Mouse (Mus musculus): ENCODE measurements around the gene Eps8l1. TPM values are rescaled to one million over a fixed set of nuclear protein-coding genes. Genes with fewer than 3 reads are reported as not detected.

Gene Eps8l1
- total RNA-seq, 2 experiments from 2014 or later, result 7.0 to 9.8 TPM

DNA sequence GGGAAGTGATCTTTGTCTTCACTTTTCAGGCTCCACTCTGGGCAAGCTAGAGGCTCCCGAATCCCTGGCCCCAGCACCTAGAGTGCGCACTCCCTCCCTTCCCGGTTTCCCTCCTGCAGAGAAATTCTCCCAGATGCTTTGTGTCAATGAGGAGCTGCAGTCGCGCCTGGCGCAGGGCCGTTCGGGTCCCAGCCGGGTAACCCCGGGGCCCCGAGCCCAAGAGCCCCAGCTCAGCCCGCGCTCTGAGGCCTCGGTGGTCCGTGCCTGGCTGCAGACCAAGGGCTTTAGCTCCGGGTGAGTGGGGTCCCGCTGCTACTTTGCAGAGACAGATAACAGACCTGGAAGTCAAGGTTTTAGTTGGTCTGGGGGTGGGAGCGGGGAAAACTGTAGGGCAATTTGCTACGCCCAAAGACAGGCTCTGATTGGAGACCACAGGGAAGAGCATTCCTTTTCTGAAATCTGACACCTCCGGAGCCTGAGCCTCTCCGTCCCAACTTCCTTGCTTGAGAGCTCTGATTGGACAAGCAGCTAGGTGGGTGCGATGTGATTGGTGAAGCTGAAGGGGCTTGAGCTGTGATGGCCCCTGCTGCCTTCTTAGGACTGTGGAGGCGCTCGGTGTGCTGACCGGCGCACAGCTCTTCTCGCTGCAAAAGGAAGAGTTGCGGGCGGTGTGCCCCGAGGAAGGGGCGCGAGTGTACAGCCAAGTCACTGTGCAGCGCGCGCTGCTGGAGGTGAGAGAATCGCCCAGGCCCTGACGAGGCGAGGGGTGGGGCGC, 17.7 kb downstream of the Eps8l1 start:
- DNase-seq (ENCODE audit: low spot score in 2 of 2), result peak; percentile 26 to 64

DNA sequence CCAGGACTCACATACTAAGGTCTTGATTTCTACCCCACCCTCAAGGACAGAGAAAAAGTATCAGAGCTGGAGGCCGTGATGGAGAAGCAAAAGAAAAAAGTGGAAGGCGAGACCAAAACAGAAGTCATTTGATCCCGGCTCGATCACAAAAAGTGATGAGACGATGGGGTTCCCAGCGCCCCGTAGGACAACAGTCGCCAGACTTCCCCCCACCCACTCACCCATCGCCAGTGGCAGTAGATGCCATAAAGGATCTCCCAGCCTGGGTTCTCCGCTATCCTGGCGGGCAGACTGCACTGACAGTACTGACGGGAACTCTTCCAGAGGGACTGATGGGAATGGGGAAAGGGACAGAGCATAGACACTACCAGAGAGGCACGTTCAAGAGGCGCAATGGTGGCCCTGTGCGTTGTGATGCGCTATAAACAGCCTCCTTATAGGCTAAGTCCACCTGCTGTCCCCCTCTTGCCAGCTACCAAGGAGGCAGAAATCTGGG, 18.4 kb downstream of the Eps8l1 start:
- DNase-seq (ENCODE audit: low spot score in 2 of 2), result no peak

GRCm38 (mm10) chr7:4479674-4480073, 19.2 kb downstream of the Eps8l1 start:
- no peak for DNase-seq (ENCODE audit: low spot score in 2 of 2)

DNA sequence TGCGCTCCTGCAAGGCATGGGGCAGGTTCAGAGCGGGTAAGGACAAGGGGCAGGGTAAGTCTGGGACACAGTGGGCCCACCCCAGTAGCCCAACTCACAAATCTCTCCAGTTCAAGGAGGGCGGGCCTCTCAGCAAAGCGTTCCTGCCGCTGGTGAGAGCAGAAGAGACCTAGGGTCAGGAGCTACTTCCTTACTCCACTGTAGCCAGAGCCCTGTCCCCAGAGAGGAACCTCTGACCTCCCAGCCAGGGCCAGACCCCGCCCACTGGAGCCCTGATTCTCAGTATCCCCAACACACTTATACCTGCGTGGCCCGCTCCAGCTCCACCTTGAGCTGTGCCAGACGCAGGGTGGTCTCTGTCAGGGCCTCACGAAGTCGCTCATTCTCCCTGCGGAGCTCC, 21.8 kb downstream of the Eps8l1 start:
- no peak for DNase-seq (ENCODE audit: low spot score in 2 of 2)

GRCm38 (mm10) chr7:4491308-4491707, 30.8 kb downstream of the Eps8l1 start:
- no peak for DNase-seq (ENCODE audit: low spot score in 2 of 2)

- DNase-seq (ENCODE audit: low spot score in 2 of 2), result no peak
Observed at GRCm38 (mm10) chr7:4492284-4493224, 32.1 kb downstream of the Eps8l1 start.

- DNase-seq (ENCODE audit: low spot score in 2 of 2), result no peak
Observed at GRCm38 (mm10) chr7:4493991-4494390, 33.5 kb downstream of the Eps8l1 start.

DNA sequence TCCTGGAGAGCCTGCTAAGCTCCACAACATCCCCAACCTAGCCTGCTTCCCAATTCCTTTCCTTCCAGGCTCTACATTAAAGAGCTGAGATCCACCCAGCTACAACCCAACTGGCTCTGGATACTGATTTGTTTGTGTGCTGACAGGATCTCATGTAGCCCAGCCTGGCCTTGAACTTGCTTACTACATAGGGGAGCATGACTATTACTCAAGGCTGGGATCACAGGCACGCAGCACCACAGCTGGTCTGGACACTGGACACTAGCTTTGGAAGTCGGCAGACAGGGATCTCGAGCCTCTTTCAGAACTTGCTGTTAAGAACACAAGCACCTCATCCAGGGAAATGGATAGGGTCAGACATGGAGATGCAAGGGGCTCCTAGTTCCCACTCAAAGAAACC, 36.0 kb downstream of the Eps8l1 start:
- no peak for DNase-seq (ENCODE audit: low spot score in 2 of 2)

GRCm38 (mm10) chr7:4497271-4497903, 36.9 kb downstream of the Eps8l1 start:
- DNase-seq (ENCODE audit: low spot score in 2 of 2), result no peak

- DNase-seq (ENCODE audit: low spot score in 2 of 2), result no peak
Observed at GRCm38 (mm10) chr7:4498251-4498650, 37.8 kb downstream of the Eps8l1 start.

GRCm38 (mm10) chr7:4499034-4499433, 38.6 kb downstream of the Eps8l1 start:
- DNase-seq (ENCODE audit: low spot score in 2 of 2), result no peak

- peak; percentile 40 to 46 for DNase-seq (ENCODE audit: low spot score in 2 of 2)
Observed at GRCm38 (mm10) chr7:4500892-4501471, 40.5 kb downstream of the Eps8l1 start.

DNA sequence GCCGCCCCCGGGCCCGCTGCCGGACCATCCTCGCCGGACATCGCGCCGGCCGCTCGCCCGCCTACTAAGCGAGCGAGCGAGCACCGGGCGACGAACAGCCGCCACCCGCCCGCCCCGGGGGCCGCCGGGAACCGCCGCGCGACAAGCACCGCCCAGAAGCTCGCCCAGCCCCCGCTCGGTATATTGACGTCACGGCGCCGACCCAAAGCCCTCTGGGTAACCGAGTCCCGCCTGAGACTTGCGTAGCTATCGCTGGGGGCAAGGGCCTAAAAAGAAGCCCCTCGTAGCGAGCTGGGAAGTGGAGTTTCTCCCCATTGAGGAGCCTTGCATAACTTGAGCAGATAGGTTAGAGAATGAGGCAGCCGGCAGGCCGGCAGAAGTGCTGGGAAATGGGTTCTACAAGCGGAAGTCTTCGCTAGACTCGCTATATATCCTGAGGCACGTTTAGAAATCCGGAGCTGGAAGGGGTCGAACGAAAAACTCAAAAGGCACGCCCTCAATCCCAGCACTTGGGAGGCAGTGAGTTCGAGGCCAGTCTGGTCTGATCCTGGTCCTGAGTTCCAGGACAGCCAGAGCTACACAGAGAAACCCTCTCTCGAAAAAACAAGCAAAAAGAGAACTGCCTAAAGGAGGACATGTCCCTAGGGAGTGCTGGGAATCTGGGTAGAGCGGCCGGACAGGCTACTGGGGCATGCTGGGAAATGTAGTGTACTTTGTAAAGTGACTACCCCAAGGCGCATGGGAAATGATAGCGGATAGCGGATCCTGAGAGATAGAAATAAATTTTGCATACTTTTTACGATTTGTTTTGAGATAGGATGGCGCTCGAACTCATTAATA, 41.3 kb downstream of the Eps8l1 start, which contains the start of gene Ppp1r12c:
Gene Ppp1r12c, minus strand, starts transcription at position 123 of the 840 bp plus-strand sequence.
- peak; percentile 96 to 97 for DNase-seq (ENCODE audit: low spot score in 2 of 2)

- peak; percentile 61 to 91 for DNase-seq (ENCODE audit: low spot score in 2 of 2)
Observed at GRCm38 (mm10) chr7:4502421-4503090, 42.1 kb downstream of the Eps8l1 start.

DNA sequence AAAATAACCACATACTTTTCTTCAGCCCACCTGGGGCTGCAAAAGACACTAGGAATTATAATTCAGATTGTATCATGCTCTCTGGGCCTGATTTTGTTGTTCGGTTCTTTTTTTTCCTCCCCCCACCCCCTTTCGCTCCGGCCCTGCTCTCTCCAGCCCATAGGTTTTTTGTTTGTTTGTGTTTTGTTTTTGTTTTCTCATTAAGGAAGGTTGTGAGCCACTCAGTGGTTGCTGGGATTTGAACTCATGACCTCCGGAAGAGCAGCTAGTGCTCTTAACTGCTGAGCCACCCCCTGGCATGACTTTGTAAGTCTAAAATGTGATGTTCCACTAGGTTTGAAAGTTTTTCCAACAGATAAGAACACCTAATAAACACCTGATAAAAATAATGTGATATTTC, 42.6 kb downstream of the Eps8l1 start:
- no peak for DNase-seq (ENCODE audit: low spot score in 2 of 2)

- DNase-seq (ENCODE audit: low spot score in 2 of 2), result no peak
Observed at GRCm38 (mm10) chr7:4503858-4504257, 43.4 kb downstream of the Eps8l1 start.

DNA sequence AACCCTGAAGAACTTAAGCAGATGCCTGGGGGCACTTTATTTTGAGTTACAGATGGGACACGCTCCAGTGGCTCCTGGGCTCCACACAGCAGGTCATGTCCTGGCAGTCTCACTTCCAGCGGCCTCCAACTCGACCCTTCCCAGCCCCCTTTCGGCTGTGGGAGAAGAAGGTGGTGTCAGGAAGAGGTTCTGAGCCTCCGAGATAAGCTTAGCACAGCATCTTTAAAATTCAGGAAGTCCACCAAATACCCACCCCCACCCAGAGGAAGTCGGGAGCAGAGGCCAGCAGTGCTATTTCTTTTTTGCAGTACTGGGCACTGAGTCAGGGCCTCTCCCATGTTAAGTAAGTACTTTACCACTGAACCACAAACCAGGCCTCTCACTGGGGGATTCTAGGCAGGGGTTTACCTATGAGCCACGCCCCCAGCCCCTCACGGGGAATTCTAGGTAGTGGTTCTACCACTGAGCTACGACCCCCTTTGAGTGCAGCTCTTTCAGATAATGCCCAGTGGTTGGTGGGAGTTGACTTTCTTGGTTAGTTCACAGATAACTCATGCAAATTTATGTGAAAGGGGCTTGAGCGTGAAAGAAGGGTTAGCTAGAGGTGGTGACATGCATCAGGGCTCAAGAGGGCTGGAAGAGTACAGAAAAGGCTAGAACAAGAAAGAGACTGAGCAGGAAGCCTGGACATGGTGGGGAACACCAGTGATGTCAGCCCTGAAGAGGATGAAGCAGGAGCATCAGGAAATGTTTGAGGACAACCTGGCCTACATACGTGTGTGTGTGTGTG, 44.4 kb downstream of the Eps8l1 start:
- DNase-seq (ENCODE audit: low spot score in 2 of 2), result no peak

DNA sequence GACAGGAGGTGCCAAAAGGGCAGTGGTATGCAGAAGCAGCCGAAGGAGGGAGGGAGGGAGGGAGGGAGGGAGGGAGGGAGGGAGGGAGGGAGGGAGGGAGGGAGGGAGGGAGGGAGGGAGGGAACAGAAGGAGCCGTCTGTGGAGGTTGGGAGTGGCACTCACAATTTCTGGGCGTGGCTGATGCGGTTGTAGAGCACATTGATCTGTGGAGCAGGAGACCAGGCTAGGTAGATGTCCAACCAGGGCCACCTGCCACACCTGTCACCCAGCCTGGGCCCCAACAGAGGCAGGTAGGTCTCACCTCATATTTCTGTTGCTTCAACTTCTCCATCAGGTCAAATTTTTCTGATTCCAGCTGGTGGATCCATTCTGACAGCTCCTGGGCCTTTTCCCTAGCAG, 46.7 kb downstream of the Eps8l1 start:
- no peak for DNase-seq (ENCODE audit: low spot score in 2 of 2)

Measured in layer of hippocampus, adult 18-20 months (tissue).